Mouse (Mus musculus) kidney, adult 18-20 months (tissue): Measurements from ENCODE around the gene Htra3.

Source experiments
- DNase-seq: peaks from one replicate; pipeline ENCODE4 v3.0.0; 2021

The Htra3 gene

DNA sequence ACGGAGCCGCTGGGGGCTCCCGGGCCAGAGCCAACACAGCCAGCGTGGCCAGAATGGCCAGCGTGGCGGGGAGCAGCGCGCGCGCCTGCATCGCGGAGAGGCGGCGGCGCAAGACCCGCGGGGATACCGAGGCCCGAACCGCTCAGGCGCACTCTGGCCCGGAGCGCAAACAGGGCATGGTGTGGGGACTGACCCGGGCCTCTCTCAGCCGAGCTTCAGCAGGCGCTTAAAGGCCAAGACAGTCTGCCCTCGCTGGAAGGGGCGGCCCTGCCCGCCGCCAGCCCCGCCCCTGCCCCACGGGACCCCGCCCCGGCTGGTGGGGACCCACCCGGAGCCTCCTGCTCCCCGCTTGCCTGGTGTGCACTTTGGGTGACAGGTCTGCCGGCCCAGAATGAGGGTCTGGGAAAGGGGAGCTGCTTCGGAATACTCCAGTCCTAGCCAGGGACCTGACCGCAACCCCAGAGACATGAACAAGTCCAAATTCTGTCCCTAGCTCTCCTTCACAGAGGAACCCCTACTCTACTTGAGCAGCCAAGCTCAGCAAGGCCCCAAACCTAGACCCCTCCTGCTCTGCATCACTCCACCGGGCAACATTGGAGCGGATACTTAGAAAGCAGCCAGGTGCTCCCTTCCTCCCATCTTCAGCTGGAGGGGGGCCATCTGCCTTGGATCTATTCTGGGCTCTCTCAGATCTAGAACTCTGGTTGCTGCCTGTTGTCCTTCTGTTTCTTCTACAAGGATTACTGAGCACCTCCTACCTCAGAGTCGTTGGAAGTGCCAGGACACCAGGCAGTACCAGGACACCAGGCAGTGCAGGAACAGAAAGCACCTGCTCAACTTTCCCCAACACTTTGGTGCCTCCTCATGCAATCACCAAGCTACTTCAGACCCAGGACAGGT, at the start of gene Htra3:
Htra3 (minus strand) TSS at position 527 of the 900 bp plus-strand sequence.
- no peak for DNase-seq

DNA sequence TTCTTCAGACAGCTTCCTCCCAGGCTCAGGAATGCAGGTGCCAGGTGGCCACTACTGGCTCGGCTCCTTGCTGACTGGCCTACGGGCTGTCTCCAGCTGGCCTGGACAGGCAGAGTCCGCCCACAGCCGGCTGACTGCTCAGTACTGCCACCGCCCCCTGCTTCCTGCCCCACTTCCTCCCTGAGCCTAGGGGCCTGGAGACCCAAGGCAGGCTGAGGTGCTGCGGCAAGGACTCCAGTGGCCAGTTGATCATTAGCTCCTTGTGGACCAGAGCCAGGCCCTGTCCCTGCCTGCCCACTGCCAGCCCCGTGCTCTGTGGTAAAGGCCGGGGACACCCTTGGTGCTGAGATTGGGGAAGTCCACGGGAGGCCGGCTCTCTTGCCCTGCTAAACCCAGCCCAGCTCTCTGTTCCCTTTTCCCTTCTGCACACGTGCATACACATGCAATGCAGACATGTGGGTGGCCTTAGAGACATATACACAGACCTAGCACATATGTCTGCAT, 49.4 kb upstream of the Htra3 start:
- peak; percentile 96 for DNase-seq

DNA sequence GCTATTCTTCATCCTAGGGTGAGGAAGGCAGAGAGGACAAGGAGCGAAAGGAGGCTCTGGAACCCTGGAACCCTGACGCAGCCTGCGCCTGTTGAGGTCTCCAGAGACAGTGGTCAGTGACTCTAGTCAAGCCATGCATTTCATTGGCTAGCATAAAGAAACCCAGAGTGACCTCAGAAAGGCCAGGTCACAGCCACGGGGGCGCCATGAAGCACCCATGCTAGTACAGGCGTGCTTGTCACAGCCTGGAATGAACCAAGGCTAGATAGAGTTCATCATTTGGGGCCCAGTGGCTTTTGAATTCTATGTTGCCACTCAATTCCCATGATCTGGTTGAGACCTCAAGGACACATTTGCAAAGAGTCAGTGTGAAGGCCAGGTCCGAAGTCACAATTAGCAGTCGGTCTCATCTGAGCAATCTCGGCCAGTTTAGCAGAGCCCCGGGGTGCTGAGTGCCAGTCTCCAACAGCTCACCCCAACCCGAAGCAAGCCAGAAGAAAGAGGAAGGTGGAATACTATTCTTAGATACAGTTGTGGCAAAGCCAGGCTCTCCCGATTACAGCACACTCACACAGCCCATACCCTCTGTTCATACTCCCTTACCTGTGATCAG, 48.9 kb upstream of the Htra3 start:
- no peak for DNase-seq

DNA sequence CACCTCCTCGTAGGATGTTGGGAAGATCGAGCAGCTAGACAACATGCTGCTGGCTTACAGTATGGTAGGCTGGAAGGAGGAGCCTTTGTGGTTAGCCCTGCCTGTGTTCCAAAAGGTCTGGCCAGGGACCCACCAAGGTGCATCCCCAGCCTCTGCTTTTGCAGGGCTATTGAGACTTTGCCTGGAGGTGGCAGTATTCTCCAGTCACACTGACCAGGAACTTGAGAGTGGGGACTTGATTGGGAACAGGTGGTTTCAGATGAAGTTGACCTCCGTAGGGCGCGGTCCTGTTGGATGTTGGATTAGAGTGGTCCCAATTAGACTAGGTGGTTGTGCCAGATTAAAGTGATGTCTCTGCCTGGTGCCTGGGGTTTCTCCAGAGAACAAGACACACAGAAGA, 47.9 kb upstream of the Htra3 start:
- peak; percentile 45 for DNase-seq

DNA sequence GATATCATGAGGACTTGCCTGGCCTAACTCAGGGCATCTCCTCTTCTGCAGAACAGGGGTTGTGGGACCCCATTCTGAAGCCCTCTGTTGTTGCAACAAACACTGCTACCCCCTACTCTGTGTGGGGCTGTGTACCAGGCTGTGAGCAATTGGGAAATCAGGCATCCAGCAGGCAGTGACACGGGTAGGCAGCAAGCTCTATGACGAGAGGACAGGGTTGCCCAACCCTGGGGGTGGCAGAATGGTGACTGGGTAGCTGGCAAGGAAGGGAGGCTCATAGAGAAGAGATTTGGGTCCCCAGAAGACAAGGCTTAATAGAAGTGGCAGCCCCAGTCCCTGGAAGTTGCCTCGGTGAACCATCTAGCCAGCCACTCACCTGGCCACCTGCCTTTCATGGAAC, 46.3 kb upstream of the Htra3 start:
- no peak for DNase-seq

DNA sequence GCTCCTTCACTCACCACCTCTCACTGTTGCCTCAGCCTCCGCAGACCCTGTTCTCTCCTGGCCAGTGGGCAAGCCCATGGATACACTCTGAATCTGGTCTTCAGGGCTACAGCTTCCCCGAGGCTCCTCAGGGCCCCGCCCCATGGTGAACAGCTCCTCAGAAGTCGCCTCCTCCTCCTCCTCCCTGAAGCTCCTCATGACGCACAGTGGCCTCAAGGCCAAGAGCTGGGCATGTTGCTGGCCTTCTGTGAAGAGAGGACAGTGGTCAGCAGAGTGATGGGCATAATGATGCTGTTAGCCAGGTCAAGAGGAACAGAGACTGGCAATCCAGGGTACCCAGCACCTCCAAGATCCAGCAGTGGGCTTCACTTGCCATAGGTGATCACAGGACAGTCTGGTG, 44.3 kb upstream of the Htra3 start:
- DNase-seq: no peak

DNA sequence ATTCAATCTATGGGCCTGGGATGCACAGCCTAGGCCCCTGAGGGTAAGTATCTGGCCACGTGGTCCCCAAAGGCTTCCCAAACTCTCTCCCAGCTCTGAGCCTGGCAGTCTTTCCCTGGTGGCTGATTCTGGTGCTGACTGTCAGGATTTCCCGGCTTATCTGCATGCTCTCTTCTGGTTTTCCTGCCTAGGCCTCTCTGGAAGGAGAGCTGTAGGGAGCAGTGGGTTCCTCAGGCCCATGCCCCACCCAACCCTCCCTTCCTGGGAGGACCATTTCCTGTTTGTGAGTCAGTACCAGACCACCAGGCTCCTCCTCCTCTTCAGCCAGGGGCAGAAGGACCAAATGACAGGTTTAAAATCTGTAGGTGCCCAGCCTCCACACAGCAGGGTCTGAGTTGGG, 43.1 kb upstream of the Htra3 start:
- DNase-seq: no peak

DNA sequence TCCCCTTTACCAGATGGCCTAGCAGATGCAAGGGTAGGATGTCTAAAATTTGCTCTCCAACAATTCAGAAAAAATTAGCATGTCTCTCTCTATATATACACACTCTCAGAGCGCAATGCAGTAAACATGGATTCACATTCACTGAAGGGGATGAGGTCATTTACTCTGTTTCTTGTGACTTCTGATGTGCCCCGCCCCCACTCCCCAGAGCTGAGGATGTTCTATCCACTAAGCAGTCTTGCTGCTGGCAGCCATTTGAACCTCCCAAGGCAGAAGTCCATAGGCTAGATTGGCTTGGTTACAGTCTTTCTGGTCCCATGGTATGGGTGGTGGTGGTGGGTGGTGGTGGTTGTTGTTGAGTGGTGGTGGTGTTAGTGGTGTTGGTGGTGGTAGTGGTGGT, 42.4 kb upstream of the Htra3 start:
- DNase-seq: no peak

DNA sequence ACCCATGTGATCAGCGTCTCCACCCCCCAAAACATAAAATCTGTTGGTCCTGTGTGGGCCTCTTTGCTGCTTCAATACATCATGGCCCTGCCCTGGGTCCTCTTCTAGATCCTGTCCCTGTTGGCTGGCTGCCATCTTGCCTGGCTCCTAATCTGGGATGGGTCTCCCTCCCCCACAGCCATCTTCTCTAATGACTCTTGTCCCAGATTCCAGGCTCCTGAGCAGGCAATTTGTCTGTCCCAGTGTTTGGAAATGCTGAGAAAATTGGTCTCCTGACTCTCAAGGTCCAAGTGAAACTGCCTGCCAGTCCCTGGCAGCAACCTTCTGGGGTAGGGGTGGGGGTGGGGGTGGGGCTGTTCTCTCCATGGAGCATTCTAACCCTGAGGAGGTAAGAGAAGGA, 40.3 kb upstream of the Htra3 start:
- no peak for DNase-seq

DNA sequence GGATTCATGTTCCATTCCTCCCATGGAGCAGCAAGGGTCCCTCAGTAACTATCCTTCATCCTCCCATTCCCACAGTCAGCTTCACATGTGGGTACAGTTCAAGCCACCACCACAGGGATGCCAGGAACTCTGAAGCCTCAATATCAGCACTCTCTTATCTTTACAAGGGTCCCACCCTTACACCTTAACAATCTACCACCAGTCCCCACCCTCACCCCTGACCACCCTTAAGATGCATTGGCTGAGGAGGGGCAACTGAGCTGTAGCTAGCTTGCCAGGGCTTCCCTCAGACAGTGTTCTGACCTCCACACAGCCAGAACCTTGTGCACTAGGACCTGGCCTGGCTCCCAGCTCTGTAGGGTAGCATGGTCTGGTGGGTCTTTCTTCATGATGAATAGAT, 39.8 kb upstream of the Htra3 start:
- no peak for DNase-seq

DNA sequence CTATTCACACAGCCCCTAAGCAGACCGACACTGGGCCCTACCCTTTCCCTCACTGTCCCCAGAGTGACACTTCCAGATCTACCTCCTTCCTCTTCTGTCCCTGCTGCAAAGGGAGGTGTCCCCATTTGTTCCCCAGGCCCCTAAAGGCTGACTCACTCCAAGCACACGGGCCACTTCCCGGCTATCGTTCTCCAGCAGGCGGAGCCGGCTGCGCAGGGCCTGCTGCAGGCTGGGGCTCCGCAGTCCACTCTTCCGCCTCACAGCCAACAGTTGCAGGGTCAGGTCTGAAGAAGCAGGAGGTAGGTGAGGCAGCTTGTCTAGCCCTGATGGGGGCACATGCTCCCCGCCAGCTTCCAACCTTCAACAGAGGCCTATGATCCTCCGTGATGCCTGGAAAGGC, 39.2 kb upstream of the Htra3 start:
- no peak for DNase-seq

DNA sequence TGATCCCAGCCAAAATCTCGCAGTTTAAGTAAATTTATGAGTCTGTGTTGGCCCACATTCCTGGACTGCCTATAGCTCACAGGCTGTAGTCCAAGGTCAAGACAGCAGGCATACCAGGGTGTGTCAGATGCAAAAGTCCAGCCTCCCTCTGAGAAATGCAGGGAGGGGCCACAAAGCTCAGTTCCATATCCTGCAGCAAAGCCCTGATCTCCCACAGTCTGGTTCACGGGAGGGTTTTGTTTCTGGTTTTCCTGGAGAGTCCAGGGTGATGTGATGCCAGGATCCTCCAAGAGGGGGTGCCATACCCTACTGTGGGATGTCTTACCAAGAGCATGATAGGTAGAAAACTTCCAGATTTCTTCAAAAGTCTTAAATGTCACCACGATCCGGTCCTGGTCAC, 38.4 kb upstream of the Htra3 start:
- DNase-seq: peak; percentile 71

DNA sequence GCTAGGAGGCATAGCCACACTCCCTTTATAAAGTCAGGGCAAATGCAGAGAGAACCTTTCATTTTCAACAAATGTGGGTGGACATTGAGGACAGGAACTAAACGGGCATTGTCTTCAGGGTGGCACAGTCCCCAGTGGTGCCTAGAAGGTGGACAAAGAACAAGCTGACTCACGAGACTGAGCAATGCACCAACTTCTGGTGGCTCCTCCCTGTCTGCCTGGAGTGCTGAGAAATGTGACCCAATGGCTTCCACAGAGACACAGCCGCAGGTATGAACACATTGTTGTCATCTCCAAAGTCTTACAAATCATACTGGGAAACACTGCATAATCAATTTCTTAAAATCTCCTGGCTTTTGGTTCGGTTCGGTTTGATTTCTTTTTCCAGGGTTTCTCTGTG, 37.9 kb upstream of the Htra3 start:
- no peak for DNase-seq

DNA sequence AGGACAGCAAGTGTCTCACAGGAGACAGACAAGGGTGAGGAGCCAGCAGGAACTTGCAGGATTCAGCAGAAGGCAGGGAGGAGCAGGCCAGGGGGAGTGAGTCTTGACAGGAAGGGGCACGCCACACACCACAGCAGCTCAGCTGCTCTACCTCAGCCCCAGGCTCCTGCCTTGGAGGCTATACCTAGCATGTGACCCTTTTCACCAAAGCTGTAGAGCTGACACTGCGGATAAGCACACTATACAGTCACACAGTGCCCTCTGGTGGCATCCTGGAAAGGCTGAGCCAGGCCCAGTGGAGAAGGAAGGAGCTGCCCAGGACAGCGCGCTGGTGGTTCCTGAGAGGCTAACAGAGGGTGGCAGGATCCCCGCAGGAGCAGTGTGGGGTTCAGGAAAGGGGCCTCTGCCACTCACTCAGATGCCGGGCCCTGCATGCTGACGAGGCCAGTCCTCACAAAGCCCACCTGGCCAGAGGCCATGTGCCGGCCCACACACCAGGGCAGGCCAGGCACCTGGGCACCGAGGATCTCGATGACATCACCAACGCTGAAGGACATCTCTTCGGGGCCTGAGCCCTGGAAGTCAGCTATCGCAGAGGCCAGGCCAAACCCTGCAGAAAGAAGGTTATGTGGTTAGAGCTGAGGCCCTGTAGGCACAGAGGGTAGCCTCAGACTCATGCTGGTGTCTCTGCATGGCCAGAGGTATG, 34.2 kb upstream of the Htra3 start:
- peak; percentile 65 for DNase-seq

DNA sequence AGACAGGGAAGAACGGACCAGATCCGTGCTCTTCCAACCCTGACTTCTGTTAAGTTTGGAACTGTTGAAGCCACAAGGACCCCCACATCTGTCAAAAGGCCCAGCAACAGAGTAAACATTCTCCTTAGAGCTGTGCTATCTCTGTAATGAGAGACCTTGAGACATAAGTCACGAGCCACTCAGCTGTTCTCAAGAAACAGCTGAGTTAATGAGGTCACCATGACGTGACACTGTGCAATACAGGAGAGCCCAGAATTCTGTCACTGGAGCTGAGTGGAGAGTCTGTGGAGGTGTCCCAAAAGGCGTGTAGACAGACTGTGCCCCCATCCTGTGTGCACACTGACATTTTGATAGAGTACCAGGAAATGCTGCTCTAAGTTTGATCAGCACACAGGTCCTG, 32.9 kb upstream of the Htra3 start:
- DNase-seq: no peak

DNA sequence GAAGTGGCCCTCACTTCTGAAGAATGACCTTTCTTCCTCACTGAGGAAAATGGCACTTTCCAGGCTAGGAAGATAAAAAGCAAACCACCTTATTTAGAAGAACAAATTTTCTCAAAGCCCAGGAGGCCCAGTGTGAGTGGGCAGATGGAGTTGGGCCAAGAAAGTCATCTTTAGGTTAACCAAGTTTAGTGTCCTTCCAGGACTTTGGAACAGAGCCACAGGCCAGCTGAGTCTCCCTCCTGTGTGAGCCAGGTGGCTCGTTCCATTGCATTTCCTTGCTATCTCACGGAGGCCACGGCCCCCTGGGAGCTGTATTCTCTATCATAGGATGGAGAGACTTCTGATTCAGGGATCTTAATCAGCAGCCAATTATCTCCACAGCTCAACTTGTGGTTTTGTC, 31.3 kb upstream of the Htra3 start:
- no peak for DNase-seq

DNA sequence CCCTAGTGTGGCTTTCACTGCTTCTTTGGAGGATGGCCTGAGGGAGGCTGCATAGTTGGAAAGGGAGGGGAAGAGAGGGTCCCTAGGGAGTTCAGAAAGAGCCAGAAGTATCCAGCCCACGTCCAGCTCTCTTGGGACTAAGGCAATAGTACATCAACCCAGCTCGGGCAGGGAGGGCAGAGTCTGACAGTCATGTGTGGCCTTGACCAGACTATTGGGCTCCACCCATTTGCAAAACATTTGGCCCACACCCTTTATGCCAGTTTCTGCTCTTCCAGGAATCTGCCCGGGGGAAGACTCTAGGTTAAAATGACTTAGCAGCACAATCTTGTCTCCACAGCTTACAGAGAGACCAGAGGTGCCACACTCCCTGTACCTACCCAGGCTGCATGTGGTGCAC, 30.9 kb upstream of the Htra3 start:
- peak; percentile 29 for DNase-seq

DNA sequence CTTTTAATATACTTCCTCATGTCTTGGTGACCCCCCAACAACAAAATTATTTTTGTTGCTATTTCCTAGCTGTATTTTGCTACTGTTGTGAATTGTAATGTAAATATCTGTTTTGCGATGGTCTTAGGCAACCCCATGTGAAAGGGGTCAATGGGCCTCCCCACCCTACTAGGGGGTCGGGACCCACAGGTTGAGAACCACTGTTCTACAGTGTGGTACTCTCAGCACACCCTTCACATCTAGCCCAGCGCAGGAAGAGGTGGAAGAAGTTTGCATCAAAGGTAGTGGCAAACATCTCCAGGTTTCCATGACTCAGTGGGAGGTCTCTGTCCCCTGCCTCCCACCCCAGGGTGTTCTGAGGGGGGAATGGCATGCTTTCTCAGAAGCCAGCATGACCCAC, 25.8 kb upstream of the Htra3 start:
- DNase-seq: no peak

DNA sequence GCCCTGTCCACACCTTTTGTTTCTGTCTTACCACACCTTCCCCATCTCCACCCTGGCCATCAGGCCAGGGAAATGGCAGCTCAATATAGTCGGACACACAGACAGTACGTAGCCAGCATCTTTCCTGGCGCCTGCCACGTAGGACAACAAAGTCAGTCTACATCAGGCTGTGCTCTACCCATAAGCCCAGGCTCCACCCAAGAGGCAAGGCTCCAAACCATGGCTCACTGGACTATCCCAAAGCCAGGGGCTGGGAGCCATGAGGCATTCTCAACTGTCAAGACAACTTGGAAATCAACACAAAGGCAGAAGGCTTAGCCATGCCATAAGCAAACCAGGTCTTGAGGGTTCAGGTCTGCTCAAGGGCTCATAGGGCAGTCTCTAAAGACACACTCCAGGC, 24.2 kb upstream of the Htra3 start:
- no peak for DNase-seq

DNA sequence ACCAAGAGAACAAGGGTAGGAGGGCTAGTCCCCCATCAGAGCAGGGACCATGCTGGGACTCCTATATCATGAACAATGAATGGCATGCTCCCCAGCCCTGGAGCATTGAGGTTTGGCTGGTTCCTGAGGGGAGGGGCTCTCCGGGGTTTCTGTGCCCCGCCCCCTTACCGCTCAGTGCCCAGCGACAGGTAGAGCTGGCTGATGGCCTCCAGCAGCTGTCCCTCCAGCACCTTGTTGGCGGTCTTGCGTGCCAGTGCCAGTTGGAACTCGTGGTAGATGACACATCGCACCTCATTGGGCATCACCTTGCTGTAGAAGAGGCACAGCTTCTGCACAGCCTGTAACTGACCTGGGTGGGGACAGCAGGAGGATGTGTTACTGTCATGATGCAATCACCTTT, 23.6 kb upstream of the Htra3 start:
- no peak for DNase-seq

DNA sequence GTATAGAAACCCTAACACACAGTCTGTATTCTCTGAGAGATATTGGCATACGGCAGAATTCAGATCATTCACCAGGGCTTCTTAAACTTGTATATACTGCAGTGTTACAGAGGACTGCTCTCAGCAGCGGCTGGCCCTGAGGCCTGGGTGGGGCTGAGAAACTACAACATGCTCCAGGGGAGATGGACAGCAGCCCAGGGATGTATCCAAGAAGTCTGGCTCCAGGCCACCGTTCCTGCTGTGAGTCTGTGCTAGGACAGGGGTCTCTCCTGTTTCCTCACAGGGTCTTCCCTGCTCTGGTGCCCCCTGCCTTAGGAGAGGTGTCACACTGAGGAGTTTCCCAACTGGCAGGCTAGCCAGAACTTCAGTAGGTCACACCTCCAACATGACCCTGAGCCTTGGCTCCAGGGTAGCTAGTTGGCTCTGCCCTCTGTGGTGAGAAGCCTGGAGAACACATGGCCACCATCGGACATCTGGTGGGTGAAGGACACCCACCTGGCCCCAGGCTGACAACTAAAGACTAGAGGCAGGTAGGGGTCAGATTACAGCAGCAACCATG, 23.1 kb upstream of the Htra3 start:
- DNase-seq: no peak

DNA sequence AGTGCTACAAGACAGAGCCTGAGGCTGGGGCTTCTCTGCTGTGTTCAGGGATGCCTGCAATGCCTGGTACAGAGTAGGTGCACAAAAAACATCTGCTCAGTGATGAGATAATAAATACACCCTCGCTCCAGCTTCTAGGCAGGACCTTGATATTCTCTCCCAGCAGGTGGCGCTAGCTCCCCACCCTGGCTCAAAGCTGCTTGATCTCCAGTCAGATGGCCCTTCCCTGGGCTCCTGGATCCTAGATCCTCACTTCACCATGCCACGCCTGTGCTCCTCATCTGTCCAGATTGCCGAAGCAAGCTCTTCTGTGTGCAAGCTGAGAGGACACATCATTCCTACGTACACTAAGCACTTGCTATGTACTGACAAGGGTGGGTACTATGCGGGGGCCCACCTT, 21.5 kb upstream of the Htra3 start:
- peak; percentile 75 for DNase-seq

DNA sequence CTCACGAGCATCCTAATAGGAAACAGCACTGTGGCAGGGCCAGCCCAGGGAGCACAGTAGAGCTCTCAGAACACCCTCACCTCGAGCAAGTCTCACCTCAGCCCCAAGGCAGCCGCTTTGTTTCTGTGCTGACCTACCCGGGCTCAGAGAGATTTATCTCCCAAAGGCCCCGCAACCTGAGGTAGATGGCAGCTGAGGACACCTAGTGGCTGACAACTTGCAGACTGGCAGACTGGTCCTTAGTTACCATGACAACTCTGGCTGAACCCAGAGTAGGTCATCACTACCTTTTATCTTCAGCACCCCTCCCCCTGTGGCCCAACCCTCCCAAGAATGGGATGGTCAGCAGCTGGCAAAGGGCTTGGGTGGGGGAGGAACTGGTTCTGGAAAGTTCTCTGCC, 16.2 kb upstream of the Htra3 start:
- DNase-seq: peak; percentile 45

DNA sequence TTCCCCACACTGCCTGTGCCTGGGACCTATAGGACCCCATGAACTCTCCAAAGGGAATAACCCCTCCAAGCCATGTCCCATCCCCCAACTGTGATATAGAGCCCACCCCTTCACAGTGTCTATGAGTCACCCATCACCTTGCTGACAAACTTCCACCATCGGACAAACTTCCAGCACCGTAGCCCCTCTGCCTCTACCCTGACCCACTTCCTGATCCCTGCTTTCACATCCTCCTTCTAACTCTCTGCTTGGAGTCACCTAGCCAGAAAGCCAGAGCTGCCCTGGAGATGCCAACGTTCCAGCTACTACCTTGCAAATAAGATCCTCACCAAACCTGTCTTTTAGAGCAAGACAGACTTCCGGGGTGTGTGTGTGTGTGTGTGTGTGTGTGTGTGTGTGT, 14.1 kb upstream of the Htra3 start:
- no peak for DNase-seq
